Mouse (Mus musculus): ENCODE data around the gene Prss43. TPM values are rescaled to one million over a fixed set of nuclear protein-coding genes. Genes with fewer than 3 reads are reported as not detected.

Gene Prss43
- total and polyA plus RNA-seq, 3 experiments, result not detected

- Histone ChIP-seq H3K27ac (ENCODE audit: control insufficient read depth, low read depth, low read length) (no peak overlapping the region), H3K79me2 (ENCODE audit: control insufficient read depth, insufficient read depth, low read length, poor library complexity) (no peaks in the 10 kb centered on the region), H3K4me1 (ENCODE audit: control insufficient read depth in 1 of 2, insufficient read depth in 2 of 2, low read length in 2 of 2) (no peaks in the 10 kb centered on the region), H3K36me3 (ENCODE audit: control insufficient read depth in 1 of 2, insufficient read depth in 2 of 2, low read length in 2 of 2) (no peaks in the 10 kb centered on the region), H3K27me3 (ENCODE audit: control insufficient read depth in 1 of 2, insufficient read depth in 2 of 2, low read length in 2 of 2) (no peaks in the 10 kb centered on the region; a peak in 1 of 4 replicates), H3K4me3 (ENCODE audit: control insufficient read depth in 1 of 2, insufficient read depth in 1 of 2, low read depth in 2 of 2, low read length in 2 of 2) (no peak overlapping the region), H3K9ac (ENCODE audit: control insufficient read depth, low read depth, low read length, poor library complexity, severe bottlenecking) (no peak overlapping the region), H3K9me3 (replicated peaks; ENCODE audit: insufficient read depth, low read length) (no peaks in the 10 kb centered on the region)
- DNase-seq (ENCODE audit: low read depth, low spot score), result peak; percentile 25
- TF ChIP-seq ZC3H11A (IDR thresholded peaks at IDR 0.05; ENCODE audit: low read depth, low read length), result no peak
These were observed 29.5 kb upstream of the Prss43 start for GRCm38 (mm10) chr9:110797013-110797412.

DNA sequence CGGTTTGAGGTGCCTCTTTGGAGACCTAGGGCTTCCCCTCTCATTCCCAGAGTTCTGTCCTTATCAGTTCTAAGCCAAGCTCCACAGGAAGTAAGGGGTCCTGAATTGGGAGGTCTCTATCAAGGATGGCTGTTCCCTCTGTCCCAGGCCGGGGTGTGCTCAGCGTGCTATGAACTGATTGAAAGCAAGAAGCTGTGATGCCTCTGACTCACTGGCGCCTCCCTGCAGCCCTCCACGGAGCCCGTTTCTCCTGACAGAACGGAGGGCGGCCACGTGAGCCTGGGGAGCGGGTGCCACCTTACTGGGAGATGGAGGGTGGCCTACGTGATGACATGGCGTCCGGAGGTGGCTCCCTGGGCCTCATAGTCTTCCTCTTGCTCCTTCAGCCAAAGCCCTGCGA is 28.6 kb upstream of the Prss43 start, which contains the start of gene Prss42:
Gene Prss42, plus strand, starts transcription at position 301 of the 400 bp plus-strand sequence.
- TF ChIP-seq JUND (IDR thresholded peaks at IDR 0.05; ENCODE audit: low read depth, low read length) (no peak), TCF12 (IDR thresholded peaks at IDR 0.05; ENCODE audit: low read depth, low read length) (no peak), ZNF384 (IDR thresholded peaks at IDR 0.05; ENCODE audit: low read depth, low read length) (no peak), TAL1 (IDR thresholded peaks at IDR 0.05; ENCODE audit: low read length) (no peak), ZC3H11A (IDR thresholded peaks at IDR 0.05; ENCODE audit: low read depth, low read length) (no peak), USF1 (IDR thresholded peaks at IDR 0.05; ENCODE audit: low read depth, low read length) (no peak), HCFC1 (IDR thresholded peaks at IDR 0.05; ENCODE audit: low read depth, low read length) (no peak), CHD1 (IDR thresholded peaks at IDR 0.05; ENCODE audit: low read depth, low read length) (no peak), RAD21 (IDR thresholded peaks at IDR 0.05; ENCODE audit: low read depth, low read length) (no peak)
- H3K9ac ChIP-seq (ENCODE audit: control insufficient read depth, low read depth, low read length, poor library complexity, severe bottlenecking), result no peak within 1 kb of the TSS
- no peak within 1 kb of the TSS for H3K27ac ChIP-seq (ENCODE audit: control insufficient read depth, low read depth, low read length)
- no peak within 1 kb of the TSS for H3K4me3 ChIP-seq (ENCODE audit: control insufficient read depth in 1 of 2, insufficient read depth in 1 of 2, low read depth in 2 of 2, low read length in 2 of 2)
- H3K36me3 ChIP-seq (ENCODE audit: control insufficient read depth in 1 of 2, insufficient read depth in 2 of 2, low read length in 2 of 2), result no peaks in the 10 kb centered on the region
- no peaks in the 10 kb centered on the region; a peak in 2 of 4 replicates for H3K4me1 ChIP-seq (ENCODE audit: control insufficient read depth in 1 of 2, insufficient read depth in 2 of 2, low read length in 2 of 2)
- no peak for DNase-seq (ENCODE audit: low read depth, low spot score)
- no peaks in the 10 kb centered on the region for H3K9me3 ChIP-seq (replicated peaks; ENCODE audit: insufficient read depth, low read length)
- H3K27me3 ChIP-seq (ENCODE audit: control insufficient read depth in 1 of 2, insufficient read depth in 2 of 2, low read length in 2 of 2), result no peaks in the 10 kb centered on the region
- no peaks in the 10 kb centered on the region for H3K79me2 ChIP-seq (ENCODE audit: control insufficient read depth, insufficient read depth, low read length, poor library complexity)

- H3K27me3 ChIP-seq (ENCODE audit: control insufficient read depth in 1 of 2, insufficient read depth in 2 of 2, low read length in 2 of 2), result no peaks in the 10 kb centered on the region
- no peak for TF ChIP-seq KAT2A (conservative IDR thresholded peaks at IDR 0.05; ENCODE audit: low read depth, low read length)
- no peak for DNase-seq (ENCODE audit: low read depth, low spot score)
- no peak overlapping the region for H3K9ac ChIP-seq (ENCODE audit: control insufficient read depth, low read depth, low read length, poor library complexity, severe bottlenecking)
- H3K27ac ChIP-seq (ENCODE audit: control insufficient read depth, low read depth, low read length), result no peak overlapping the region
- no peaks in the 10 kb centered on the region for H3K9me3 ChIP-seq (replicated peaks; ENCODE audit: insufficient read depth, low read length)
- H3K79me2 ChIP-seq (ENCODE audit: control insufficient read depth, insufficient read depth, low read length, poor library complexity), result no peaks in the 10 kb centered on the region
- H3K4me1 ChIP-seq (ENCODE audit: control insufficient read depth in 1 of 2, insufficient read depth in 2 of 2, low read length in 2 of 2), result no peaks in the 10 kb centered on the region; a peak in 2 of 4 replicates
- H3K4me3 ChIP-seq (ENCODE audit: control insufficient read depth in 1 of 2, insufficient read depth in 1 of 2, low read depth in 2 of 2, low read length in 2 of 2), result no peak overlapping the region
- H3K36me3 ChIP-seq (ENCODE audit: control insufficient read depth in 1 of 2, insufficient read depth in 2 of 2, low read length in 2 of 2), result no peaks in the 10 kb centered on the region
These were observed 25.5 kb upstream of the Prss43 start for GRCm38 (mm10) chr9:110800834-110801479.
